23 mouse cellular contexts compared by ENCODE assay signal in the genomic region with DNA sequence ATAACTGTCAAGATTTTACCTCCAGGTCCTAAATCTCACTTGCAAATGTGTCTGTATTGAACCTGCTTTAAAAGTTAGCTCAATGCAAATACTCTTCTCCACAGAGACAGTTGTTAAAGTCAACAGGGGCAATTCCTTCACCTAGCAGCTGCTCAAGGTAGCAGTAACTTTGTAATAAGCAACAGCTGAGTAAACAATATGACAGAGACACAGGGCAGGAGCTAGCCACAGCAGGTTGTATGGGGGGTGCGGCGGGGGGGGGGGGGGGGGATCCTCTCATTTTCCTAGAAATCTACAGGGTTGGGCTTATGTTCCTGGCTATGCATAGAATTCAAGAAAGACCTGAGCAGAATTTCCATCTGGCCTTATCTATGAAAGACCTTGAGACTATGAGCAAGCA.
"Had no signal": no experiment of that assay in that cellular context is flagged by ENCODE, and none has a peak within 500 bp of the region (broad histone marks: within the 10 kb centered on the region; RNA-seq: fewer than 3 reads in every experiment).

No protein-coding gene starts in this region.

- DNase-seq: kidney, adult 11 months; kidney, adult 9 months; kidney, postnatal 14 days; kidney, postnatal 4 days; layer of hippocampus, adult 9-11 months; layer of hippocampus, postnatal 36 days; liver, embryonic 13.5 days; lung, embryonic 14.5 days; retina, postnatal 1 day; right cerebral cortex, postnatal 25 days; spleen, adult 18-20 months; thymus, adult 2 months; thymus, postnatal 14 days; thymus, postnatal 4 days had no signal

- H3K27me3 ChIP-seq: liver, embryonic 13.5 days; midbrain, embryonic 13.5 days; neural tube, embryonic 13.5 days; stomach, embryonic 15.5 days had no signal

- H3K36me3 ChIP-seq: liver, embryonic 13.5 days; midbrain, embryonic 10.5 days; midbrain, embryonic 13.5 days; neural tube, embryonic 13.5 days; stomach, embryonic 15.5 days had no signal

- H3K9me3 ChIP-seq: liver, embryonic 13.5 days; midbrain, embryonic 13.5 days; neural tube, embryonic 13.5 days; stomach, embryonic 15.5 days had no signal

- H3K4me1 ChIP-seq: liver, embryonic 13.5 days; midbrain, embryonic 10.5 days; midbrain, embryonic 13.5 days; neural tube, embryonic 13.5 days; stomach, embryonic 15.5 days had no signal

- H3K4me2 ChIP-seq: liver, embryonic 13.5 days; lung, embryonic 14.5 days; midbrain, embryonic 13.5 days; neural tube, embryonic 13.5 days; stomach, embryonic 15.5 days had no signal

- H3K4me3 ChIP-seq: left cerebral cortex, adult 2 months; liver, embryonic 13.5 days; midbrain, embryonic 10.5 days; midbrain, embryonic 13.5 days; myocyte; neural tube, embryonic 13.5 days; stomach, embryonic 15.5 days had no signal

- H3K9ac ChIP-seq: liver, embryonic 13.5 days; lung, embryonic 14.5 days; midbrain, embryonic 13.5 days; neural tube, embryonic 13.5 days; stomach, embryonic 15.5 days had no signal

- H3K27ac ChIP-seq: left cerebral cortex, adult 2 months; liver, embryonic 13.5 days; macrophage; midbrain, embryonic 10.5 days; midbrain, embryonic 13.5 days; neural tube, embryonic 13.5 days; stomach, embryonic 15.5 days had no signal

- ATAC-seq: lung, postnatal 0 days; midbrain, embryonic 13.5 days; midbrain, embryonic 16.5 days had no signal
